Mouse (Mus musculus) MEL (cell line): ENCODE results near the gene Prkch.

ENCODE experiments used
- CTCF ChIP-seq, 3 experiments: IDR thresholded peaks in 2 of 3; conservative IDR thresholded peaks in 1 of 3; 2 replicates each; pipeline ENCODE4 v1.5.1; 2011 to 2012; ENCODE audit warnings: low read length in 3 of 3, low read depth in 2 of 3, mild to moderate bottlenecking in 2 of 3, improper control_type of control experiment in 1 of 3, inconsistent platforms in 1 of 3, mixed read lengths in 1 of 3, moderate library complexity in 1 of 3; ENCODE audit not compliant: control insufficient read depth in 1 of 3, insufficient read depth in 1 of 3, poor library complexity in 1 of 3, severe bottlenecking in 1 of 3
- POLR2A ChIP-seq, 2 experiments: IDR thresholded peaks; 2 replicates each; pipeline ENCODE4 v1.6.1; 2011 to 2012; ENCODE audit warnings: low read length in 2 of 2, mild to moderate bottlenecking in 2 of 2, control low read depth in 1 of 2, improper control_type of control experiment in 1 of 2, low read depth in 1 of 2, moderate library complexity in 1 of 2; ENCODE audit not compliant: control insufficient read depth in 1 of 2, insufficient read depth in 1 of 2, poor library complexity in 1 of 2
- SMC3 ChIP-seq: IDR thresholded peaks from 2 replicates; pipeline ENCODE4 v1.6.1; 2011; ENCODE audit warnings: low read depth, low read length, improper control_type of control experiment
- ZKSCAN1 ChIP-seq: IDR thresholded peaks from 2 replicates; pipeline ENCODE4 v1.6.1; 2012; ENCODE audit warnings: low read depth, mild to moderate bottlenecking, inconsistent platforms, low read length, improper control_type of control experiment, moderate library complexity

DNA sequence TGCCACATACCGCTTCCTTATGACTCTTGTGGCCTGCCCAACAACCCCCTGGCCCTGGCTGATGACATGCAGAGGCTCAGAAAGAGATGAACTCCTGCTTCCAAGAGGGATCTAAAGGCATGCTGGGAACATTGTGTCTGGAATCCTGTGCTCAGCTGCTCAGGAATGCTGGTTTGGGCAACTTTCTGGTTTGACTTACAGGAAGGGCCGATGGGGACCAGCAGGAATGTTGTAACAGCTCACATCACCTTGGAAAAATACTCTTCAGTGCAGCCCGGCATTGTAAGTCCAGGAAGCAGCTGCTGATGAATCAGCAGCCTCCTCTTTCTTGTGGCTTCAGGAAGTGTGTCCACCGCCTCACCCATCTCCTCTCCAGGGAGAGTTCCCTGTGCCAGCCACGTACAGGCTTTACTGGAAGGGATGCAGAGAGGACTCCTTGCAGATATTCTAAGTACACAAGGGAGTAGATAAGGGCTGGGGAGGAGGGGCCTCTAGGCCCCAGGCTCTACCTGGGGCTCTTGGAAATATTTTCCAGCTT, 206.0 kb downstream of the Prkch start:
- TF ChIP-seq ZKSCAN1: no peak
- TF ChIP-seq POLR2A (IDR thresholded peaks at IDR 0.05; ENCODE audit: control insufficient read depth in 1 of 2, insufficient read depth in 1 of 2, low read depth in 1 of 2, low read length in 2 of 2, poor library complexity in 1 of 2): no peak
- no peak for TF ChIP-seq CTCF (IDR thresholded peaks at IDR 0.05 in 2 of 3, conservative IDR thresholded peaks at IDR 0.05 in 1 of 3; ENCODE audit: control insufficient read depth in 1 of 3, insufficient read depth in 1 of 3, low read depth in 2 of 3, low read length in 3 of 3, poor library complexity in 1 of 3, severe bottlenecking in 1 of 3)
- no peak for TF ChIP-seq SMC3
